Mouse (Mus musculus): ENCODE data around the gene Qars. TPM values are rescaled to one million over a fixed set of nuclear protein-coding genes. Genes with fewer than 3 reads are reported as not detected.

Gene Qars
- polyA plus RNA-seq, 1 experiment from 2014 or later, result 71.5 TPM

DNA sequence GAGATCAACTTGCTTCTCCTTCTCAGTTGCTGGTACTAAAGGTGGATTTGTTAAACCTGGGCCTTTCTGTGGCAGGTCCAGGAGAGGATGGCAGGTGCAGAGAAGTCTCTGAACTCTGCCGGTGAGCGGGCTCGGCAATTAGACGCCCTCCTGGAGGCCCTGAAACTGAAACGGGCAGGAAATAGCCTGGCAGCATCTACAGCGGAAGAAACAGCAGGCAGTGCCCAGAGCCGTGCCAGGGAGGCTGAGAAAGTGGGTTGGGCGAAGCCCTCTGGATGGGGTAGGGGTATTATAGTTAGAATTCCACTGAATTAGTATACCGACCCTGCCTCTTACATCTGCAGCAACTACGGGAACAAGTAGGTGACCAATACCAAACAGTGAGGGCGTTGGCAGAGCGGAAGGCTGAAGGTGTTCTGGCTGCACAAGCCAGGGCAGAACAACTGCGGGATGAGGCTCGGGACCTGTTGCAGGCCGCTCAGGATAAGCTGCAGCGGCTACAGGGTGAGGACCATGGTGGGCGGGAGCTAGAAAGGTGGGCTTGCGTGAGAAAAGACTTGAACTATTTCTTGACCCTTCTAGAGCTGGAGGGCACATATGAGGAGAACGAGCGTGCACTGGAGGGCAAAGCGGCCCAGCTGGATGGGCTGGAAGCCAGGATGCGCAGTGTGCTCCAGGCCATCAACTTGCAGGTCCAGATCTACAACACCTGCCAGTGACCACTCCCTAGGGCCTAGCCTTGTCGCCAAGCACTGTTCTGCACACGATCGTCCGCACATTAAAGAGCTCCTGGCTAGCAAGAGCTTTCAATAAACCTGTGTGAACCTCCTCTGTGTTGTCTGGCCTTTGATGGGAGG, 17.6 kb upstream of the Qars start:
- peak overlapping the region; percentile 95 for H3K9ac ChIP-seq
- peak; percentile 1; the same call in 1 of the 2 replicates for ATAC-seq (ENCODE audit: low FRiP score)
- H3K4me1 ChIP-seq (replicated peaks), result peaks cover 26% of the 10 kb centered on the region
- H3K4me3 ChIP-seq, result peak overlapping the region; percentile 99
- 67% methylated on average over 26 of the region's 26 CpGs for WGBS
- H3K27me3 ChIP-seq, result no peaks in the 10 kb centered on the region
- H3K27ac ChIP-seq, result peak overlapping the region; percentile 97
- peaks cover 49% of the 10 kb centered on the region for H3K36me3 ChIP-seq
- no peaks in the 10 kb centered on the region for H3K9me3 ChIP-seq
- peak overlapping the region; percentile 96 for H3K4me2 ChIP-seq

GRCm38 (mm10) chr9:108490559-108491285, 16.8 kb upstream of the Qars start, which contains the start of gene Usp19:
Gene Usp19, plus strand, starts transcription at chr9:108490602.
- peaks cover 57% of the 10 kb centered on the region for H3K36me3 ChIP-seq

DNA sequence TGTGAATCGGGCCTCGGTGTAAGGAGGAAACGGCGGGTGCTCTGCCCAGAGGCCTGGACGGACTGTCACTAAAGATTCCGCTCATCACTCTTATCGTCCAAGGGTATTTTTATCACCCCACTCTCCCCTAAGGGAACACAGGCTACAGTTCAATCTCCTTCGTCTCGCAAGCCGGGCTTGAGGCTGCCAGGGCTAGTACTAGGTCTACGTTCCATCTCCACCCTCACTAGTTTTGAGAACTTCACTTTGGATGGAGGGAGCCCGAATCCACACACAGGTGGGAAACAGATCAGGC, 16.3 kb upstream of the Qars start:
- 11% methylated on average over 12 of the region's 12 CpGs for WGBS
- peak overlapping the region; percentile 95 for H3K9ac ChIP-seq
- peak overlapping the region; percentile 96 for H3K4me2 ChIP-seq
- H3K4me1 ChIP-seq (replicated peaks), result peaks cover 26% of the 10 kb centered on the region
- peak overlapping the region; percentile 97 for H3K27ac ChIP-seq
- peaks cover 59% of the 10 kb centered on the region for H3K36me3 ChIP-seq
- H3K27me3 ChIP-seq, result no peaks in the 10 kb centered on the region
- H3K9me3 ChIP-seq, result no peaks in the 10 kb centered on the region
- ATAC-seq (ENCODE audit: low FRiP score), result no peak
- H3K4me3 ChIP-seq, result peak overlapping the region; percentile 99

More at GRCm38 (mm10) chr9:108490559-108491285, 16.8 kb upstream of the Qars start, which contains the start of gene Usp19:
- Histone ChIP-seq H3K9me3 (no peaks in the 10 kb centered on the region), H3K9ac (peak within 1 kb of the TSS; percentile 95), H3K4me1 (replicated peaks) (peaks cover 26% of the 10 kb centered on the region), H3K4me3 (peak within 1 kb of the TSS; percentile 99), H3K4me2 (peak within 1 kb of the TSS; percentile 96), H3K27ac (peak within 1 kb of the TSS; percentile 97), H3K27me3 (no peaks in the 10 kb centered on the region)
- under 1% methylated on average over 68 of the region's 69 CpGs for WGBS
- peak; percentile 94 for ATAC-seq (ENCODE audit: low FRiP score)

DNA sequence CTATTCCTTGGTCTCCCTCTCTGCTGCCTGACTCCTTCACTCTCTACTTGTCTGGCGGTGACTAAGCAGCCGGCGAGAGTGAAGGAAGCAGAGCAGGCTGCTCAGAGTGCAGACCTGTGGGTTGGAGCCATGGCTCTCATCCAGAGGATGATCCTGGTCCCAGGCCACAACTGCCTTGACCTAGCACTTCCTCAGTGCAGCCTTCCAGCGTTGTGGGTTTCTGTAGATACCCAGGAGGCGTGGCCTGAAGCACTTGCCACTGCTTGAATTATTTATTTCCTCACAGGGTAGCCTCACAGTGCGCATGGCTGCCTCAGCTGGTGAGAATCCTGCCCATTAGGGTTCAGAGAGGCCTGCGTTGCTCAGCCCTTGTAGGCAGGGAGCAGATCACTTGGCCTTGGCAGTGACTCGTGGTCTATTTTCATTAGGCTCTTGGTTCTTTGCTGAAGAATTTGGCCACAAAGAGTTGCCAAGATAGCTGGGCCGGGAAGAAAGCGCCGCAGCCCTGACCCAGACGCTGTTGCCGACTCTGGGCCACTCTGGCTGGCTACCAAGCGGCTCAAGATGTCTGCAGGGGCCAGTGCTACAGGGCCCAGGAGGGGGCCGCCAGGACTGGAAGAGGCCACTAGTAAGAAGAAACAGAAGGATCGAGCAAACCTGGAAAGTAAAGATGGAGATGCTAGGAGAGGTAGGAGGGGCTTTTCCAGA, 15.3 kb upstream of the Qars start:
- H3K4me2 ChIP-seq, result peak overlapping the region; percentile 96
- H3K4me3 ChIP-seq, result peak overlapping the region; percentile 99
- H3K36me3 ChIP-seq, result peaks cover 60% of the 10 kb centered on the region
- H3K9ac ChIP-seq, result peak overlapping the region; percentile 95
- no peaks in the 10 kb centered on the region for H3K9me3 ChIP-seq
- ATAC-seq (ENCODE audit: low FRiP score), result no peak
- H3K4me1 ChIP-seq (replicated peaks), result peaks cover 26% of the 10 kb centered on the region
- 89% methylated on average over 16 of the region's 16 CpGs for WGBS
- H3K27ac ChIP-seq, result peak overlapping the region; percentile 30
- H3K27me3 ChIP-seq, result no peaks in the 10 kb centered on the region

- WGBS, result 98% methylated on average over 8 of the region's 8 CpGs
- Histone ChIP-seq H3K9me3 (no peaks in the 10 kb centered on the region), H3K4me1 (replicated peaks) (peaks cover 26% of the 10 kb centered on the region), H3K9ac (no peak overlapping the region), H3K36me3 (peaks cover 68% of the 10 kb centered on the region), H3K4me2 (no peak overlapping the region), H3K27ac (no peak overlapping the region), H3K4me3 (no peak overlapping the region), H3K27me3 (no peaks in the 10 kb centered on the region)
- ATAC-seq (ENCODE audit: low FRiP score), result no peak
These were observed 14.3 kb upstream of the Qars start for GRCm38 (mm10) chr9:108493246-108493645.

- Histone ChIP-seq H3K4me3 (no peak overlapping the region), H3K9ac (no peak overlapping the region), H3K4me1 (replicated peaks) (peaks cover 26% of the 10 kb centered on the region), H3K36me3 (peaks cover 74% of the 10 kb centered on the region), H3K4me2 (no peak overlapping the region), H3K27me3 (no peaks in the 10 kb centered on the region), H3K9me3 (no peaks in the 10 kb centered on the region), H3K27ac (no peak overlapping the region)
- WGBS, result 97% methylated on average over 19 of the region's 19 CpGs
- ATAC-seq (ENCODE audit: low FRiP score), result no peak
These were observed 13.2 kb upstream of the Qars start for GRCm38 (mm10) chr9:108494146-108494825.

GRCm38 (mm10) chr9:108494905-108495304, 12.6 kb upstream of the Qars start:
- no peaks in the 10 kb centered on the region for H3K9me3 ChIP-seq
- no peak overlapping the region for H3K9ac ChIP-seq
- 87% methylated on average over 10 of the region's 10 CpGs for WGBS
- no peak overlapping the region for H3K27ac ChIP-seq
- H3K36me3 ChIP-seq, result peaks cover 80% of the 10 kb centered on the region
- no peak for ATAC-seq (ENCODE audit: low FRiP score)
- H3K4me1 ChIP-seq (replicated peaks), result peaks cover 22% of the 10 kb centered on the region
- H3K4me2 ChIP-seq, result no peak overlapping the region
- H3K27me3 ChIP-seq, result no peaks in the 10 kb centered on the region
- H3K4me3 ChIP-seq, result no peak overlapping the region

- Histone ChIP-seq H3K9me3 (no peaks in the 10 kb centered on the region), H3K27ac (no peak overlapping the region), H3K27me3 (no peaks in the 10 kb centered on the region), H3K9ac (no peak overlapping the region), H3K4me1 (replicated peaks) (no peaks in the 10 kb centered on the region), H3K4me2 (no peak overlapping the region), H3K36me3 (peaks cover 95% of the 10 kb centered on the region), H3K4me3 (no peak overlapping the region)
- ATAC-seq (ENCODE audit: low FRiP score), result no peak
- WGBS, result 96% methylated on average over 7 of the region's 7 CpGs
These were observed 8.3 kb upstream of the Qars start for GRCm38 (mm10) chr9:108499231-108499630.

GRCm38 (mm10) chr9:108499943-108500342, 7.6 kb upstream of the Qars start:
- ATAC-seq (ENCODE audit: low FRiP score), result no peak
- no peak overlapping the region for H3K4me2 ChIP-seq
- no peak overlapping the region for H3K27ac ChIP-seq
- H3K9ac ChIP-seq, result no peak overlapping the region
- no peaks in the 10 kb centered on the region for H3K27me3 ChIP-seq
- no peaks in the 10 kb centered on the region for H3K9me3 ChIP-seq
- no peaks in the 10 kb centered on the region for H3K4me1 ChIP-seq (replicated peaks)
- H3K4me3 ChIP-seq, result no peak overlapping the region
- WGBS, result 96% methylated on average over 15 of the region's 15 CpGs
- peaks cover 88% of the 10 kb centered on the region for H3K36me3 ChIP-seq

- no peaks in the 10 kb centered on the region for H3K9me3 ChIP-seq
- H3K9ac ChIP-seq, result no peak overlapping the region
- 92% methylated on average over 7 of the region's 7 CpGs for WGBS
- H3K27ac ChIP-seq, result peak overlapping the region; percentile 79
- H3K4me2 ChIP-seq, result peak overlapping the region; percentile 90
- peaks cover 19% of the 10 kb centered on the region for H3K4me1 ChIP-seq (replicated peaks)
- no peak for ATAC-seq (ENCODE audit: low FRiP score)
- peak overlapping the region; percentile 71 for H3K4me3 ChIP-seq
- H3K27me3 ChIP-seq, result no peaks in the 10 kb centered on the region
- H3K36me3 ChIP-seq, result peaks cover 41% of the 10 kb centered on the region
These were observed 605 bp upstream of the Qars start for GRCm38 (mm10) chr9:108506901-108507300.

GRCm38 (mm10) chr9:108508776-108509175, 1.3 kb downstream of the Qars start:
- peaks cover 19% of the 10 kb centered on the region for H3K4me1 ChIP-seq (replicated peaks)
- ATAC-seq (ENCODE audit: low FRiP score), result no peak
- no peaks in the 10 kb centered on the region for H3K9me3 ChIP-seq
- H3K9ac ChIP-seq, result peak overlapping the region; percentile 79
- peak overlapping the region; percentile 90 for H3K4me2 ChIP-seq
- 88% methylated on average over 7 of the region's 7 CpGs for WGBS
- peak overlapping the region; percentile 71 for H3K4me3 ChIP-seq
- no peak overlapping the region for H3K27ac ChIP-seq
- no peaks in the 10 kb centered on the region for H3K27me3 ChIP-seq
- H3K36me3 ChIP-seq, result peaks cover 41% of the 10 kb centered on the region

All from hindbrain, embryonic 13.5 days (tissue).